Mouse (Mus musculus) G1E (cell line): Measurements from ENCODE around the gene Gm11037.

Source experiments
- CTCF ChIP-seq: IDR thresholded peaks from 2 replicates; pipeline ENCODE4 v1.5.1; 2012; ENCODE audit warnings: low read depth, low read length, inconsistent platforms, mixed read lengths
- GATA1 ChIP-seq: IDR thresholded peaks from 2 replicates; pipeline ENCODE4 v1.6.1; 2012; ENCODE audit warnings: borderline replicate concordance, low read length, inconsistent platforms, mixed read lengths
- GATA2 ChIP-seq: IDR thresholded peaks from 2 replicates; pipeline ENCODE4 v1.6.1; 2012; ENCODE audit warnings: low read depth, low read length, inconsistent platforms, borderline replicate concordance
- POLR2AphosphoS5 ChIP-seq: IDR thresholded peaks from 2 replicates; pipeline ENCODE4 v1.6.1; 2012; ENCODE audit warnings: low read depth, low read length, inconsistent platforms; ENCODE audit not compliant: insufficient replicate concordance
- TAL1 ChIP-seq: conservative IDR thresholded peaks from 2 replicates; pipeline ENCODE4 v1.6.1; 2012; ENCODE audit warnings: low read depth, low read length, inconsistent platforms, mixed read lengths

DNA sequence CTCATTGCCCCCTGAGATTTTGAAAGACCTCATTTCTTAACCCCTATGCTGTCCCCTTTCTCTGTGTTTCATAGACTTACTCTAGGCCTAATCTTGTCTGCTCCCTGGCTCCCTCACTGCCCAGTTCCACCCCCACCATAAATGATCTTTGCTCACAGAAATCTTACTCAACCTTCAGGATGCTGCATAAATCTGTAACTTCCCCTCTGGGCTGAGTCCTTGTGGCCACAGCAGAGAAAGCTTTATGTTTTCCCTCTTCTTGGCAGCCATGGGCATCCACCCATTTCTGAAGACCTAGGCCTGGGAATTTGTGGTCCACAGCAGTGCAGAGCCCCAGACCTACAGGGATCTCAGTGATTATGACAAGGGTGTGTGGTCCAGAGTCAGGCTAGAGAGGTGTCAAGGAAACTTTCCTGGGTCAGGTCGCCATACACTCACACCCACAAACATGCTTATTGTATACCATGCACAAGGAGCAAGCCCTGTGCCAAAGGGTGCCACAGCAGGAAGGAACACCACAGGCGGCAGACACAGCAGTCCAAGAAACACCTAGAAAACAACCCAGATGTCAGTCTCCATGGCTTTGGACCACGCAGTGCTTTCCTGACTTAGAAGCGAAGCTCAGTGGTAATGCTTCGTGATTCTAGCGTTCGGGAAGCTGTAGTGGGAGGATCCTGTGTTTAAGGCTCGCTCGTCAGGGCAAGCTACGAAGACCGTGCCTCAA is 46.5 kb upstream of the Gm11037 start, which contains the start of gene Siglec1:
- TF ChIP-seq CTCF (no peak), TAL1 (no peak), GATA1 (no peak), POLR2AphosphoS5 (no peak), GATA2 (no peak)
